ENCODE assay signal across 19 mouse cellular contexts in the genomic region with DNA sequence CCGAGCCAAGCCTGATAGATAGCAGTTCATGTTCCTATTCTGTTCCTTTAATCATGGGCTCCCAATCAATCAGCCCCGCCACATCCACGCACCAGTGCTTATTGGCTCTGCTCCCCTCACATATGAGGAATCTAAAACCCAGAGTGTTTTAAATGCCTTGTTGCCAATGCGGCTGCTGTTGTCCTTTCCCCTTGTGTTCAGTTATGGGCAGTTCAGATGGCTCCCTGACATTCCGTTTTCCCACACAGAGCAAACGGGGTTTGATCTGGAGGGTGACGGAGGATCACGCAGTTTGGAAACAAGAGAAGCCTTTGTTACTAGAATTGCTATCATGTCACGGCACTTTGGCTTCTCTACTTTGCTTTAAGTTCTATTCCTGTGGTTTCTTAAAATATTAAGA.
A peak's percentile ranks its signal among the peaks of the same experiment; 100 is the strongest.
DNase-seq lines count a peak whose midpoint lies in the region; ATAC-seq and TF ChIP-seq lines count a peak whose summit lies in the region.
"Had no signal": no experiment of that assay in that cellular context is flagged by ENCODE, and none has a peak within 500 bp of the region (broad histone marks: within the 10 kb centered on the region; RNA-seq: fewer than 3 reads in every experiment).

No protein-coding gene starts in this region.

- no peak overlapping the region for H3K27ac ChIP-seq in forebrain, embryonic 11.5 days (ENCODE audit: low read depth, low read length)
- no peak overlapping the region for H3K27ac ChIP-seq in forebrain, embryonic 13.5 days
- peak overlapping the region; percentile 47 for H3K27ac ChIP-seq in lung, embryonic 15.5 days
- peak overlapping the region; percentile 69 for H3K27ac ChIP-seq in embryonic facial prominence, embryonic 13.5 days
- H3K27ac ChIP-seq in embryonic fibroblast, embryonic 13.5 days (ENCODE audit: insufficient read depth, low read length) = peak overlapping the region; percentile 14; the same call in 1 of the 2 replicates
- no peak overlapping the region for H3K27ac ChIP-seq in intestine, embryonic 16.5 days (ENCODE audit: low read length)
- H3K27ac ChIP-seq: gastrocnemius, adult 2 months; heart, embryonic 13.5 days; hindbrain, embryonic 12.5 days had no signal

- H3K9ac ChIP-seq in forebrain, embryonic 11.5 days (ENCODE audit: low read length) = no peak overlapping the region
- no peak overlapping the region for H3K9ac ChIP-seq in forebrain, embryonic 13.5 days
- no peak overlapping the region for H3K9ac ChIP-seq in lung, embryonic 15.5 days
- H3K9ac ChIP-seq in embryonic facial prominence, embryonic 13.5 days = 0 out of 2 replicates have a peak overlapping the region, but pooled peaks have one; percentile 46
- no peak overlapping the region for H3K9ac ChIP-seq in intestine, embryonic 16.5 days (ENCODE audit: low read depth, low read length)
- H3K9ac ChIP-seq: heart, embryonic 13.5 days; hindbrain, embryonic 12.5 days had no signal

- H3K4me3 ChIP-seq in forebrain, embryonic 11.5 days (ENCODE audit: low read depth, low read length) = no peak overlapping the region
- no peak overlapping the region for H3K4me3 ChIP-seq in forebrain, embryonic 13.5 days
- no peak overlapping the region for H3K4me3 ChIP-seq in lung, embryonic 15.5 days
- no peak overlapping the region for H3K4me3 ChIP-seq in embryonic facial prominence, embryonic 13.5 days
- no peak overlapping the region for H3K4me3 ChIP-seq in embryonic fibroblast, embryonic 13.5 days (ENCODE audit: insufficient read depth, low read length)
- H3K4me3 ChIP-seq in intestine, embryonic 16.5 days (ENCODE audit: low read length) = no peak overlapping the region
- H3K4me3 ChIP-seq: gastrocnemius, adult 2 months; heart, embryonic 13.5 days; hindbrain, embryonic 12.5 days had no signal

- TF ChIP-seq POLR2A in embryonic fibroblast, embryonic 13.5 days (IDR thresholded peaks at IDR 0.05; ENCODE audit: low read depth, low read length) = no peak

- H3K4me1 ChIP-seq in forebrain, embryonic 11.5 days (replicated peaks; ENCODE audit: control insufficient read depth, insufficient read depth, low read length) = no peaks in the 10 kb centered on the region
- H3K4me1 ChIP-seq in forebrain, embryonic 13.5 days = no peaks in the 10 kb centered on the region
- H3K4me1 ChIP-seq in lung, embryonic 15.5 days = peaks cover 15% of the 10 kb centered on the region; the same call in 1 of the 2 replicates
- peaks cover 22% of the 10 kb centered on the region for H3K4me1 ChIP-seq in embryonic facial prominence, embryonic 13.5 days
- peaks cover 5% of the 10 kb centered on the region for H3K4me1 ChIP-seq in embryonic fibroblast, embryonic 13.5 days (ENCODE audit: control insufficient read depth, insufficient read depth, low read length)
- 0 out of 2 replicates have a peak, but pooled peaks cover 3% of the 10 kb centered on the region for H3K4me1 ChIP-seq in intestine, embryonic 16.5 days (ENCODE audit: control insufficient read depth, insufficient read depth, low read length)

- H3K27me3 ChIP-seq in forebrain, embryonic 11.5 days (ENCODE audit: control insufficient read depth, insufficient read depth, low read length) = no peaks in the 10 kb centered on the region
- no peaks in the 10 kb centered on the region for H3K27me3 ChIP-seq in forebrain, embryonic 13.5 days
- no peaks in the 10 kb centered on the region for H3K27me3 ChIP-seq in lung, embryonic 15.5 days
- H3K27me3 ChIP-seq in embryonic facial prominence, embryonic 13.5 days = no peaks in the 10 kb centered on the region
- H3K27me3 ChIP-seq in intestine, embryonic 16.5 days (replicated peaks; ENCODE audit: control insufficient read depth, insufficient read depth, low read length) = no peaks in the 10 kb centered on the region
- H3K27me3 ChIP-seq: heart, embryonic 13.5 days; hindbrain, embryonic 12.5 days had no signal

- TF ChIP-seq CTCF in embryonic fibroblast, embryonic 13.5 days (IDR thresholded peaks at IDR 0.05; ENCODE audit: borderline replicate concordance, insufficient read depth, low read length) = no peak

- H3K36me3 ChIP-seq in forebrain, embryonic 11.5 days (ENCODE audit: control insufficient read depth, insufficient read depth, low read length) = no peaks in the 10 kb centered on the region
- H3K36me3 ChIP-seq in forebrain, embryonic 13.5 days (ENCODE audit: poor library complexity, severe bottlenecking) = no peaks in the 10 kb centered on the region
- H3K36me3 ChIP-seq in lung, embryonic 15.5 days = no peaks in the 10 kb centered on the region
- no peaks in the 10 kb centered on the region for H3K36me3 ChIP-seq in embryonic facial prominence, embryonic 13.5 days
- no peaks in the 10 kb centered on the region for H3K36me3 ChIP-seq in intestine, embryonic 16.5 days (ENCODE audit: control insufficient read depth, insufficient read depth, low read length)
- H3K36me3 ChIP-seq: hindbrain, embryonic 12.5 days had no signal

- no peaks in the 10 kb centered on the region for H3K9me3 ChIP-seq in forebrain, embryonic 11.5 days (ENCODE audit: control insufficient read depth, low read length)
- no peaks in the 10 kb centered on the region for H3K9me3 ChIP-seq in forebrain, embryonic 13.5 days (replicated peaks)
- no peaks in the 10 kb centered on the region for H3K9me3 ChIP-seq in lung, embryonic 15.5 days
- no peaks in the 10 kb centered on the region for H3K9me3 ChIP-seq in embryonic facial prominence, embryonic 13.5 days
- H3K9me3 ChIP-seq in intestine, embryonic 16.5 days (ENCODE audit: control insufficient read depth, low read length) = no peaks in the 10 kb centered on the region
- H3K9me3 ChIP-seq: heart, embryonic 13.5 days; hindbrain, embryonic 12.5 days had no signal

- WGBS in forebrain, embryonic 11.5 days = 80% methylated on average over 9 of the region's 9 CpGs
- WGBS in forebrain, embryonic 13.5 days = 80% methylated on average over 9 of the region's 9 CpGs
- WGBS in lung, embryonic 15.5 days = 35% methylated on average over 9 of the region's 9 CpGs
- 33% methylated on average over 9 of the region's 9 CpGs for WGBS in embryonic facial prominence, embryonic 13.5 days
- 67% methylated on average over 9 of the region's 9 CpGs for WGBS in intestine, embryonic 16.5 days

- peak; percentile 45 for DNase-seq in forebrain, embryonic 11.5 days (ENCODE audit: low spot score)
- no peak for DNase-seq in lung, adult 18-20 months
- DNase-seq: adrenal gland, postnatal 10 days; cerebellum, adult 11 months; cerebellum, adult 8-10 months; embryo, embryonic 11 days; gastrocnemius, adult 2 months; gastrocnemius, postnatal 25 days; heart, postnatal 10 days; heart, postnatal 4 days had no signal

- H3K4me2 ChIP-seq in forebrain, embryonic 11.5 days (ENCODE audit: low read depth, low read length, severe bottlenecking) = no peak overlapping the region
- H3K4me2 ChIP-seq in forebrain, embryonic 13.5 days = no peak overlapping the region
- H3K4me2 ChIP-seq in lung, embryonic 15.5 days = peak overlapping the region; percentile 35
- peak overlapping the region; percentile 40 for H3K4me2 ChIP-seq in embryonic facial prominence, embryonic 13.5 days
- H3K4me2 ChIP-seq in intestine, embryonic 16.5 days (ENCODE audit: low read depth, low read length) = no peak overlapping the region
- H3K4me2 ChIP-seq: heart, embryonic 13.5 days; hindbrain, embryonic 12.5 days had no signal

- no peak for ATAC-seq in forebrain, embryonic 11.5 days (replicated peaks; ENCODE audit: low FRiP score)
- ATAC-seq in forebrain, embryonic 13.5 days = no peak
- peak; percentile 42; the same call in 1 of the 2 replicates for ATAC-seq in lung, embryonic 15.5 days (ENCODE audit: borderline replicate concordance, extremely low read depth, low FRiP score, low TSS enrichment)
- no peak for ATAC-seq in embryonic facial prominence, embryonic 13.5 days (ENCODE audit: insufficient number of reproducible peaks, insufficient read depth, low FRiP score, low TSS enrichment, low read depth)
- ATAC-seq in intestine, embryonic 16.5 days = no peak
- ATAC-seq: forebrain, embryonic 14.5 days; hindbrain, embryonic 16.5 days had no signal

Comparison
In these comparisons a context has a peak if more than half of its experiments do, and no peak if none do; other contexts are left out.
1. H3K27ac ChIP-seq: peak in lung, embryonic 15.5 days (single experiment), embryonic facial prominence, embryonic 13.5 days (single experiment) and embryonic fibroblast, embryonic 13.5 days (single experiment); none in forebrain, embryonic 11.5 days (single experiment), forebrain, embryonic 13.5 days (single experiment) and intestine, embryonic 16.5 days (single experiment).
2. H3K4me2 ChIP-seq: peak in lung, embryonic 15.5 days (single experiment) and embryonic facial prominence, embryonic 13.5 days (single experiment); none in forebrain, embryonic 11.5 days (single experiment), forebrain, embryonic 13.5 days (single experiment) and intestine, embryonic 16.5 days (single experiment).